ENCODE assay signal across 8 mouse cellular contexts in the genomic region with DNA sequence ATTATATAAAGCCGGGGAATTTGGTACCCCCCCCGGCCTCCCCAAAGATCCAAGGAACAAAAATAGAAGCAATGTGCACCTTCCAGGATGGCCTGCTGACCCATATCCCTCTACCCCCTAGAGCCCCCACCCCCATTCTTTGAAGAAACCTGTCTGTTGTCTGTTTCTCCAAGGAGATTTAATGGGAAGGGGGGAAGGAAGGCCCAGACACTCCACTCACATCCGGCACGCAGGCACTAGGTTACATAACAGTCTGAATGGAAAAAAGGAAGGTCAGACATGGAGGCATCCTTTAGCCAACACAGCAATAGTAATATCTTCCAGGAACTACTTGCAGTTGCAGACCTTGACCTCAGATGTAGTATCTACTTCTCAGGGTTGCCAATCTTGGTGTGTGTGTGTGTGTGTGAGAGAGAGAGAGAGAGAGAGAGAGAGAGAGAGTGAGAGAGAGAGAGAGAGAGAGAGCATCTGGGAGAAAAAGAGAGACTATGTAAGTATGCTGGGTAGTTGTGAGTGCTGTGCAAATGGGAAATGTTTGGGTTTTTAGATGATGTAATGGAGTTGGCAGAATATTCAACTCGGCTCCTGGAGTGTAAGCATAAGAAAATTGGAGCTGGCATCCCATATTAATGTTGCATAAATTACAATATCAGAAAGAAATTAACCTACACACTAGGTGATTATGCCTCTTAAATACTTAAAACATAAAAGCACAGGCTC. TPM values are rescaled to one million over a fixed set of nuclear protein-coding genes. Genes with fewer than 3 reads are reported as not detected.
DNase-seq lines count a peak whose midpoint lies in the region; ATAC-seq and TF ChIP-seq lines count a peak whose summit lies in the region.

No protein-coding gene starts in this region.

- H3K27ac ChIP-seq in heart, embryonic 11.5 days (ENCODE audit: low read depth, low read length): no peak overlapping the region
- no peak overlapping the region for H3K27ac ChIP-seq in heart, embryonic 12.5 days (ENCODE audit: poor library complexity, severe bottlenecking)
- H3K27ac ChIP-seq in limb, embryonic 14.5 days (replicated peaks; ENCODE audit: low read depth, low read length): no peak overlapping the region
- no peak overlapping the region for H3K27ac ChIP-seq in liver, postnatal 0 days (ENCODE audit: low read depth)

- no peak for TF ChIP-seq CTCF in liver, postnatal 0 days (IDR thresholded peaks at IDR 0.05; ENCODE audit: low read depth)

- 48% methylated on average over 5 of the region's 5 CpGs for WGBS in heart, embryonic 11.5 days (ENCODE audit: insufficient replicate concordance)
- 50% methylated on average over 5 of the region's 5 CpGs for WGBS in heart, embryonic 12.5 days
- WGBS in limb, embryonic 14.5 days: 30% methylated on average over 5 of the region's 5 CpGs
- WGBS in liver, postnatal 0 days (ENCODE audit: insufficient replicate concordance): 37% methylated on average over 5 of the region's 5 CpGs

- H3K4me1 ChIP-seq in heart, embryonic 11.5 days (ENCODE audit: control insufficient read depth, insufficient read depth, low read length): no peaks in the 10 kb centered on the region; the same call in 1 of the 2 replicates
- peaks cover 9% of the 10 kb centered on the region for H3K4me1 ChIP-seq in heart, embryonic 12.5 days (replicated peaks)
- H3K4me1 ChIP-seq in limb, embryonic 14.5 days (ENCODE audit: control insufficient read depth, insufficient read depth, low read length): peaks cover 9% of the 10 kb centered on the region; the same call in 1 of the 2 replicates
- 0 out of 2 replicates have a peak, but pooled peaks cover 5% of the 10 kb centered on the region for H3K4me1 ChIP-seq in liver, postnatal 0 days (ENCODE audit: insufficient read depth)

- ATAC-seq in heart, embryonic 11.5 days (replicated peaks; ENCODE audit: insufficient number of reproducible peaks, low FRiP score, low TSS enrichment): no peak
- ATAC-seq in heart, embryonic 12.5 days (ENCODE audit: insufficient number of reproducible peaks, low FRiP score): no peak
- no peak for ATAC-seq in limb, embryonic 14.5 days (ENCODE audit: low FRiP score, low read depth)
- ATAC-seq in liver, postnatal 0 days: no peak

- TF ChIP-seq POLR2A in limb, embryonic 14.5 days (IDR thresholded peaks at IDR 0.05; ENCODE audit: borderline replicate concordance, extremely low read depth, insufficient read depth, insufficient read length): no peak

- H3K36me3 ChIP-seq in heart, embryonic 11.5 days (ENCODE audit: control insufficient read depth, insufficient read depth, low read length): no peaks in the 10 kb centered on the region
- no peaks in the 10 kb centered on the region for H3K36me3 ChIP-seq in heart, embryonic 12.5 days
- no peaks in the 10 kb centered on the region for H3K36me3 ChIP-seq in limb, embryonic 14.5 days (ENCODE audit: control insufficient read depth, insufficient read depth, low read length)
- no peaks in the 10 kb centered on the region for H3K36me3 ChIP-seq in liver, postnatal 0 days (replicated peaks; ENCODE audit: insufficient read depth, low read length)

- no peak overlapping the region for H3K9ac ChIP-seq in heart, embryonic 11.5 days (ENCODE audit: low read depth, low read length)
- H3K9ac ChIP-seq in heart, embryonic 12.5 days: no peak overlapping the region
- no peak overlapping the region for H3K9ac ChIP-seq in limb, embryonic 14.5 days (ENCODE audit: low read depth, low read length, severe bottlenecking)
- H3K9ac ChIP-seq in liver, postnatal 0 days (replicated peaks): no peak overlapping the region

- 0 out of 2 replicates have a peak, but pooled peaks cover 2% of the 10 kb centered on the region for H3K27me3 ChIP-seq in heart, embryonic 11.5 days (ENCODE audit: control insufficient read depth, insufficient read depth, low read length)
- H3K27me3 ChIP-seq in heart, embryonic 12.5 days (replicated peaks): no peaks in the 10 kb centered on the region
- no peaks in the 10 kb centered on the region for H3K27me3 ChIP-seq in limb, embryonic 14.5 days (ENCODE audit: control insufficient read depth, insufficient read depth, low read length)
- H3K27me3 ChIP-seq in liver, postnatal 0 days (ENCODE audit: insufficient read depth, low read length): peaks cover 22% of the 10 kb centered on the region

- no peak overlapping the region for H3K4me3 ChIP-seq in heart, embryonic 11.5 days (ENCODE audit: low read depth, low read length)
- H3K4me3 ChIP-seq in heart, embryonic 12.5 days: no peak overlapping the region
- no peak overlapping the region for H3K4me3 ChIP-seq in limb, embryonic 14.5 days (replicated peaks; ENCODE audit: low read length)
- H3K4me3 ChIP-seq in liver, postnatal 0 days (ENCODE audit: low read depth, low read length): no peak overlapping the region

- no peak overlapping the region for H3K4me2 ChIP-seq in heart, embryonic 11.5 days
- peak overlapping the region; percentile 96 for H3K4me2 ChIP-seq in heart, embryonic 12.5 days
- H3K4me2 ChIP-seq in limb, embryonic 14.5 days (replicated peaks; ENCODE audit: low read depth, low read length, severe bottlenecking): peak overlapping the region; percentile 97
- H3K4me2 ChIP-seq in liver, postnatal 0 days (ENCODE audit: low read depth, low read length): no peak overlapping the region

- TF ChIP-seq EP300 in liver, postnatal 0 days (IDR thresholded peaks at IDR 0.05; ENCODE audit: low read depth): no peak

- peak; percentile 47 to 58 for DNase-seq in heart, adult 9 months (ENCODE audit: low spot score in 2 of 2)
- DNase-seq in cerebellum, adult 18-20 months: peak; percentile 49 to 57
- no peak for DNase-seq in limb, embryonic 14.5 days (ENCODE audit: low spot score)
- DNase-seq in embryo, embryonic 9.5 days (ENCODE audit: extremely low spot score): no peak
- DNase-seq in liver, postnatal 0 days: no peak
- DNase-seq in spleen, postnatal 10 days (ENCODE audit: low spot score in 2 of 2): no peak

- H3K9me3 ChIP-seq in heart, embryonic 11.5 days (replicated peaks; ENCODE audit: control insufficient read depth, low read length): no peaks in the 10 kb centered on the region
- H3K9me3 ChIP-seq in heart, embryonic 12.5 days (replicated peaks): no peaks in the 10 kb centered on the region
- H3K9me3 ChIP-seq in limb, embryonic 14.5 days (ENCODE audit: control insufficient read depth, low read length): no peaks in the 10 kb centered on the region
- no peaks in the 10 kb centered on the region for H3K9me3 ChIP-seq in liver, postnatal 0 days (ENCODE audit: low read length)

RNA-seq across cellular contexts. Expression of a gene that starts 2.6 kb away (rescaled TPM):
- polyA plus RNA-seq in heart, embryonic 11.5 days (2014; fragmentation: Nextera tagmentation; extraction: Ambion mirVana): 5.9 and 6.5 TPM in 2 replicates
- polyA plus RNA-seq in heart, embryonic 12.5 days (2016; fragmentation: Nextera tagmentation; extraction: Ambion mirVana): 6.7 and 7.6 TPM in 2 replicates
- 3.7 and 4.5 TPM in 2 replicates for polyA plus RNA-seq in limb, embryonic 14.5 days (2012; rRNA removed)
- 10.1 and 11.4 TPM in 2 replicates for polyA plus RNA-seq in limb, embryonic 14.5 days (2014; fragmentation: Nextera tagmentation; extraction: Ambion mirVana)
- polyA plus RNA-seq in liver, postnatal 0 days (2015; fragmentation: Nextera tagmentation; extraction: Ambion mirVana): 22.7 and 23.1 TPM in 2 replicates

Comparison
In these comparisons a context has a peak if more than half of its experiments do, and no peak if none do; other contexts are left out.
1. H3K4me2 ChIP-seq: peak in heart, embryonic 12.5 days (single experiment) and limb, embryonic 14.5 days (single experiment); none in heart, embryonic 11.5 days (single experiment) and liver, postnatal 0 days (single experiment).
2. DNase-seq: peak in heart, adult 9 months (2 of 2) and cerebellum, adult 18-20 months (2 of 2); none in limb, embryonic 14.5 days (single experiment), embryo, embryonic 9.5 days (single experiment), liver, postnatal 0 days (single experiment) and spleen, postnatal 10 days (0 of 2).